Mouse (Mus musculus): ENCODE data around the gene Cyp2c23.

- TF ChIP-seq POLR2A (IDR thresholded peaks at IDR 0.05; ENCODE audit: low read depth, low read length) (no peak), CTCF (IDR thresholded peaks at IDR 0.05; ENCODE audit: extremely low read depth, insufficient read depth, insufficient read length, insufficient replicate concordance) (no peak)
Measured at GRCm38 (mm10) chr19:43976661-43977060, 52.3 kb downstream of the Cyp2c23 start.
